Mouse (Mus musculus) embryo, embryonic 11 days (tissue): Measurements from ENCODE around the gene Nt5c2.

Experiments
- DNase-seq: peaks from one replicate; pipeline ENCODE4 v3.0.0-alpha.2; 2015

Gene Nt5c2

GRCm38 (mm10) chr19:46962841-46963240 lies 52.1 kb downstream of the Nt5c2 start:
- DNase-seq = peak; percentile 10

GRCm38 (mm10) chr19:46962171-46962772 lies 52.7 kb downstream of the Nt5c2 start:
- peak; percentile 92 for DNase-seq

GRCm38 (mm10) chr19:46961652-46962051 lies 53.3 kb downstream of the Nt5c2 start:
- DNase-seq = peak; percentile 91

- DNase-seq = peak; percentile 21
These were observed 53.8 kb downstream of the Nt5c2 start for GRCm38 (mm10) chr19:46961047-46961651.

- DNase-seq = no peak
These were observed 54.6 kb downstream of the Nt5c2 start for GRCm38 (mm10) chr19:46960101-46961046.

- no peak for DNase-seq
These were observed 55.4 kb downstream of the Nt5c2 start for GRCm38 (mm10) chr19:46959536-46959935.

- no peak for DNase-seq
These were observed 56.4 kb downstream of the Nt5c2 start for GRCm38 (mm10) chr19:46958566-46958965.

GRCm38 (mm10) chr19:46957971-46958370 lies 57.0 kb downstream of the Nt5c2 start:
- no peak for DNase-seq

- DNase-seq = no peak
These were observed 58.0 kb downstream of the Nt5c2 start for GRCm38 (mm10) chr19:46957001-46957400.

GRCm38 (mm10) chr19:46956410-46956809 lies 58.5 kb downstream of the Nt5c2 start:
- no peak for DNase-seq

GRCm38 (mm10) chr19:46955630-46956029 lies 59.3 kb downstream of the Nt5c2 start:
- no peak for DNase-seq

- no peak for DNase-seq
These were observed 61.4 kb downstream of the Nt5c2 start for GRCm38 (mm10) chr19:46953536-46953935.

GRCm38 (mm10) chr19:46952986-46953385 lies 62.0 kb downstream of the Nt5c2 start:
- DNase-seq = no peak

GRCm38 (mm10) chr19:46944341-46944740 lies 70.6 kb downstream of the Nt5c2 start:
- no peak for DNase-seq

GRCm38 (mm10) chr19:46937173-46937572 lies 77.8 kb downstream of the Nt5c2 start:
- no peak for DNase-seq

- DNase-seq = no peak
These were observed 80.9 kb downstream of the Nt5c2 start for GRCm38 (mm10) chr19:46934025-46934424.

GRCm38 (mm10) chr19:46932608-46933007 lies 82.3 kb downstream of the Nt5c2 start:
- DNase-seq = no peak

- DNase-seq = no peak
These were observed 84.9 kb downstream of the Nt5c2 start for GRCm38 (mm10) chr19:46930026-46930425.

- peak; percentile 10 for DNase-seq
These were observed 85.8 kb downstream of the Nt5c2 start for GRCm38 (mm10) chr19:46929044-46929587.

- DNase-seq = no peak
These were observed 86.8 kb downstream of the Nt5c2 start for GRCm38 (mm10) chr19:46928136-46928535.

- DNase-seq = no peak
These were observed 88.0 kb downstream of the Nt5c2 start for GRCm38 (mm10) chr19:46926951-46927350.

GRCm38 (mm10) chr19:46926357-46926756 lies 88.6 kb downstream of the Nt5c2 start:
- DNase-seq = no peak

- no peak for DNase-seq
These were observed 94.4 kb downstream of the Nt5c2 start for GRCm38 (mm10) chr19:46920571-46920970.
